Mouse (Mus musculus) adrenal gland, adult 2 months (tissue): ENCODE data around the gene Arid3a. TPM values are rescaled to one million over a fixed set of nuclear protein-coding genes. Genes with fewer than 3 reads are reported as not detected.
"Not testable (repeated sequence)": the region's sequence is repeated elsewhere in the genome, so short reads cannot be mapped to it uniquely, and the experiment has no call there.

ENCODE experiments used
- DNase-seq: peaks from one replicate; pipeline ENCODE4 v3.0.0; 2021
- polyA plus RNA-seq: library from polyadenylated mRNA; depleted of rRNA; stranded (reverse); fragments of >200 nt; gene quantifications from 2 replicates; pipeline ENCODE4 v1.2.3, GENCODE M21; 2012
- total RNA-seq, 2 experiments: library from RNA; stranded (reverse); gene quantifications; 2 replicates each; pipeline ENCODE4 v1.2.3; 2021

Arid3a gene
- total and polyA plus RNA-seq, 3 experiments, result 4.6 to 6.5 (median 5.9) TPM

GRCm38 (mm10) chr10:79946752-79947322 lies 20.0 kb downstream of the Arid3a start:
- no peak for DNase-seq

DNA sequence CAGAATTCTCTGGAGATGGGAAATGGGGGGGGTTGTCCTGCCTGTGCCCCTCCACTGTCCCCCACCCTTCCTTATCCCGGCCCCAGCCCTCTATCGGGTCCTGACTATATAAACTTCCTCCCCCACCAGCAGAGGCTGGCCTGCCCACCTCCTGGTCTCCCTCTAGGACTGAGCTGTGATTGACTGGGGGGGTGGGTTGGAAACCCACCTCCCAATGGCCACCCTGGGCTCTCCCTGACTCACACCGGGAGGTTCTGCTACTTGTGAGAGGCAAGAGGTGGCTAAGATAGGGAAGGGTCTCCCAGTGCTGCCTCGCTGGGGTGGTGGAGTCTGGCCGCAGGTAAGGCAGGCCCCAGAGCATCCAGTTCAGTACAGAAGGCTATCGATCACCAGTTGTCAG lies 20.7 kb downstream of the Arid3a start:
- no peak for DNase-seq

DNA sequence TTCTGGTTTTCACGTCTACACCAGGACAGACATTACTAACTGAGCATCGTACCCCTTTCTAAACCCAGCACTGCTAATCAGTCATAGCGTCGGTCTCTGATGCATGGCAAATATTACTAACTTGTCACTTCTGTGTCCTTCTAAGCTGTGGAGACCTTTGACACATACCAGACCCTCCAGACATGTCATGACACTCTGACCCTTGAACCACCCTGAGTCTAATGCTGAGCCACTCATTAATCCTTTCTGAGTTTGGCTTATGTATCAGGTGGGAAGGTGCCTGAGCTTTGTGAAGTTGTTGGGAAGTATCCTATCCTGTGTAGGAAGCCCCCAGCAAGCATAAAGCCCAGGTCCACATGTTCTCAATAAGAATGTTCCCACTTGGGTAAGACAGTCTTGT lies 23.0 kb downstream of the Arid3a start:
- no peak for DNase-seq

GRCm38 (mm10) chr10:79950661-79951060 lies 23.8 kb downstream of the Arid3a start:
- DNase-seq, result no peak

- no peak for DNase-seq
Measured at GRCm38 (mm10) chr10:79953946-79954345, 27.1 kb downstream of the Arid3a start.

DNA sequence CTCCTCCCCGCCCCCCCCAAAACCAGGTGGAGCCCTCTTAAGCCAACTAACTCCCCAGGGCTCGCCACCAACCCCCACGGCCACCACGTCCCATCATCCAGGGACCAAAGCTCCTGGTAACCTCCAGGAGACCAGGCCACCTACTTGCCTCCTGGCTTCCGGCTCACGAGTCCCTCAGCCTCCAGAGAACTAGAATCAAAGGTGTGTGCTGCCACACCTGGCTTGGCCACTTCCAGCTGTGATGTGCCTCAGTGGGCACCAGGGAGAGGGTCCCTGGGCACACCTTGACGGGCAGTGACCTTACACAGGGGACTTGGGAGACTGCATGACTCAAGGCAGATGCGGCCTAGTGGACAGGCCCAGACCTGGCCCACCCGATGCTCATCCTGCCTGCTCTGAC lies 28.8 kb downstream of the Arid3a start:
- no peak for DNase-seq

DNA sequence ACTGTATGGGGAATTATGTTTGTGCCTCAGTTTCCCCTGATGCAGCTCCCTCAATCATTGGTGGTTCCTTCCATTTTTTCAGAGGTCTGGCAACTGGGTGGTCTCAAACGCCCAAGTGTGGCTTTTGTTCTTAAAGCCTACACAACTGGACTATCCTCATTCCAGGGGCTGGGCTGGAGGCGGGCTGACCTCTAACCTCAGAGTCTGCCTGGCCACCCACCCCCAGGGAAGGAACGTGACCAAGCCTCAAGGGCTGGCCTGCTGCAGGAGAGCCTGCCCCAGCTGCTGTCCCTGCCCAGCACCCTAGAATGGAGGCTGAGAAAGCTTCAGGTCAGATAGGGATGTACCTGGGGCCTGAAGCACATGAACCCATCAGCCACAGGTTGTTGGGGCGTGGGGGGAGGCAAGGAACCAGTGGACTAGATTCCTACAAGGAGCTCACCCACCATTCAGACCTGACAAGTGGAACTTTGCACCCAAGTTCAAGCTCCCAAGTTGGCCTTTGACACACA lies 29.9 kb downstream of the Arid3a start:
- DNase-seq, result no peak

DNA sequence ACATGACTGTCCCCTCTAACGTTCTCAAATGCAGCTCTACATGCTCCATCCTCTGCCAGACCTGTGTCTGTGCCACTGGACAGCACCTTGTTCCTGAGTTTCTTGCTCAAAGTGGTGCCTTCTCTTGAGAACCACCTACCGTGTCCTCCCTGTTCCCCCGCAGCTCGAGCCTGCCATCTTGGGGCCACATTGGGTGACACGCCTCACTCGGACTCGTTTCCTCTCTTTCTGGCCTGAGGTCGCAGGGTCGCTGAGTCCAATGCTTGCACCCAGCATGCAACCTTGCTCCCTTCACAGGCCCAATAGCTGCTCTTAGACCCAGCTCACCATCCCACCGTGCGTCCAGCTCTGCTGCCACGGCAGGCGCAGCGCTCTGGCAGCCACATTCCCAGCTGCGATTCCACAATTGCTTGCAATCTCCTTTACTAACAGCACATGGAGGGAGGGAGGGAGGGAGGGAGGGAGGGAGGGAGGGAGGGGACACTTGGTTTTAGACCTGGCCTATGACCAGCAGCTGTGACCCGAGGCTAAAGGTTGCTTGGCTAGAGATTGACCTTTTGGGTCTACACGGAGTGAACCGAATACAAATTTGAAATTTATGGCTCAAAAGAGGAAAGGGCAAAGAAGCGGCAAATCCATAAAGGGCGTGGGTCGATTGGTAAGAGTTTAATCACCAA lies 31.4 kb downstream of the Arid3a start:
- peak; percentile 88 for DNase-seq

- DNase-seq, result not testable (repeated sequence)
Measured at GRCm38 (mm10) chr10:79959412-79959811, 32.6 kb downstream of the Arid3a start.

DNA sequence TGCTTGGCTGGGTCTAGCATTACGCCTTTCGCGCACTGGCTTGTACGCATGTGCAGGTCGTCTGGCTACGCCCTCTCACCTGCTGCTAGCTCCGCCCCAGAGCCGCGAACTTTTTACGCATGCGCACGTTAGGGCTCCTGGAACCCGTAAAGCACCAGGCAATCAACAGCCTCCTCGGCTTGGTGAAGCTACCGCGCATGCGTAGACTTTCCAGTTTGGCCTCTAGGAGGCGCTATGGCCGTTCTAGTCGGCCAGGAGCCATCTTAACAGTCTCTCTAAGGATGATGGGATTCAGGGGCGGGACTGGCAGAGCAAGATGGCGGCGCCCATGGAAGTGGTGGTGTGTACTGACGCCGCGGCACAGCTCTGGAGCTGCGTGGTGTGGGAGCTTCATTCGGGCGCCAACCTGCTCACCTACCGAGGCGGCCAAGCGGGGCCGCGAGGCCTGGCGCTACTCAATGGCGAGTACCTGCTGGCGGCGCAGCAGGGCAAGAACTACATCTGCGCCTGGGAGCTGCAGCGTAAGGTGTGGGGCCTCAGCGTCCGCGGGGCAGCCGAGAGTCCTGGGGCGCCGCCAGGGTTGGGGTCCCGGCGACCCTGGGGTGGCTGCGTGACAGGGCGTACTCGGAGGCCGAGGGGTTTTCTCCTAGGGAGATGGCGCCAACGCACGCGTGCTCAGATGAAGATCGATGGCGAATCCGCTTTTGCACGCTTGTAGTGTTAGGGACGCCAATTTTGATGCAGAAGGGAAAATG lies 33.2 kb downstream of the Arid3a start, which contains the start of gene Wdr18:
Wdr18 (plus strand) TSS at position 306 of the 755 bp plus-strand sequence.
- peak; percentile 100 for DNase-seq

- DNase-seq, result no peak
Measured at GRCm38 (mm10) chr10:79960671-79961294, 33.9 kb downstream of the Arid3a start.

- no peak for DNase-seq
Measured at GRCm38 (mm10) chr10:79964727-79965126, 37.9 kb downstream of the Arid3a start.

DNA sequence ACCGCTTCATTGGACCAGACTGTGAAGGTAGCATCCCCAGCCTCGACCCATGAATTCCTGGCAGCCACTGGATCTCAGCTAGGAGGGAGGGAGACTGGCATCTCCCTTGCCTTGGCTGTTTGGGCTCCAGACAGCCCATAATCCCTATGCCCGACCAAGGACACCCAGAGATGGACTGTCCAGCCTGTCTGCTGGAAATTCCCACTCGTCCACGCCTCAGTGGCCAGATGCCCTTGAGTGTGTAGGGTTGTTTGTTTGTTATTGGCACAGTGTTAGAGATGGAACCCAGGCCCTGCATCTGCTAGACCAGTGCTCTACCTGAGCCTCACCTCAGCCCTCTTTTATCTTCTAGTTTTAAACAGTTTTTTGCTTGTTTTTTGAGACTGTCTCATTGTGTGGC lies 38.5 kb downstream of the Arid3a start:
- peak; percentile 63 for DNase-seq

GRCm38 (mm10) chr10:79966886-79967400 lies 40.1 kb downstream of the Arid3a start:
- no peak for DNase-seq

- DNase-seq, result no peak
Measured at GRCm38 (mm10) chr10:79968181-79968580, 41.3 kb downstream of the Arid3a start.

- no peak for DNase-seq
Measured at GRCm38 (mm10) chr10:79969124-79969568, 42.3 kb downstream of the Arid3a start.

DNA sequence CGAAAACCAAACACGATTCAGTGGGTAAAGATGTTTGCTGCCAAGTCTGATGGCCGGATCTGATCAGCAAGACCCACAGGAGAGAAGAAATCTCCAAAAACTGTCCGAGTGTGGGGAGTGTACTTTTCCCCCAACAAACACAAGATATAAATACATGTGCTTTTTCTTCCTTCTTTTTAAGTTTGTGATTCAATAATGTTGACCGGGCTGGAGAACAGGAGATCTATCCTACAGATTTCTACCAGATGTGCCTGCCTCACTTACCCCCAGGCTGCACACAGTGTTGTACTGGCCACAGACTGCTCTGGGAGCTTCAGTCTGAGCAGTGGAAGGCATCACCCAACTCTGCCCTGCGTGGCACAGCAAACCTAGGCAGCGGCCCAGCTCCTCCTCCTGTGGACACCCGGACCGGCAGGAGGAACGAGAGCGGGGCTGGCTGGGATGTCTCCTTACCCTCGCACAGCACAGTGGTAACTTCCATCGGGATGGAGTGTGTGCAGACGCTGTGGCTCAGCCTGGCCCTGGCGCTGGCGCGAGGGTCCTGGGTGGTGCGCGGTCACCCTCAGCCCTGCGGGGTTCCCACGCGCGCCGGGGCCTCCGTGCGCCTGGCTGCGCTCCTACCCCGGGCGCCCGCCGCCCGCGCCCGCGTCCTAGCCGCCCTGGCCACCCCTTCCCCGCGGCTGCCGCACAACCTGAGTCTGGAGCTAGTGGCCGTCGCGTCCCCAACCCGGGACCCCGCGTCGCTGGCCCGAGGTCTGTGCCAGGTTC lies 43.8 kb downstream of the Arid3a start, which contains the start of gene Grin3b:
Grin3b (plus strand) TSS at position 301 of the 768 bp plus-strand sequence.
- no peak for DNase-seq

DNA sequence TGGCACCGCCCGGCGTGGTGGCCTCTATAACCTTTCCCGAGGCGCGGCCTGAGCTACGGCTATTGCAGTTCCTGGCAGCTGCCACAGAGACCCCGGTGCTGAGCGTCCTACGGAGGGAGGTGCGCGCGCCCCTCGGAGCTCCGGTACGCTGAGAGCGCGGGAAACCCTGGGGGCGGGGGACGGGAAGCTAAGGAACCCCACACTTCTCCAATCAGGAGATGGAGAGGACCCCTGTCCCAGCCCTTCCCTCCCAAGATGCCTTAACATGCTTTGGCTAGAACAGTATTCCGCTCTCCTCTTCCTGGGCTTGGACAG lies 44.3 kb downstream of the Arid3a start:
- no peak for DNase-seq

- DNase-seq, result no peak
Measured at GRCm38 (mm10) chr10:79972831-79973230, 46.0 kb downstream of the Arid3a start.

GRCm38 (mm10) chr10:79974087-79974486 lies 47.2 kb downstream of the Arid3a start:
- DNase-seq, result no peak

GRCm38 (mm10) chr10:79974668-79975067 lies 47.8 kb downstream of the Arid3a start:
- no peak for DNase-seq
